Mouse (Mus musculus) kidney, postnatal 14 days (tissue): Measurements from ENCODE around the gene Megf11.
"Not testable (repeated sequence)": the region's sequence is repeated elsewhere in the genome, so short reads cannot be mapped to it uniquely, and the experiment has no call there.

Experiments
- DNase-seq: peaks from one replicate; pipeline ENCODE4 v3.0.0; 2022; ENCODE audit warnings: mixed read lengths

The Megf11 gene

DNA sequence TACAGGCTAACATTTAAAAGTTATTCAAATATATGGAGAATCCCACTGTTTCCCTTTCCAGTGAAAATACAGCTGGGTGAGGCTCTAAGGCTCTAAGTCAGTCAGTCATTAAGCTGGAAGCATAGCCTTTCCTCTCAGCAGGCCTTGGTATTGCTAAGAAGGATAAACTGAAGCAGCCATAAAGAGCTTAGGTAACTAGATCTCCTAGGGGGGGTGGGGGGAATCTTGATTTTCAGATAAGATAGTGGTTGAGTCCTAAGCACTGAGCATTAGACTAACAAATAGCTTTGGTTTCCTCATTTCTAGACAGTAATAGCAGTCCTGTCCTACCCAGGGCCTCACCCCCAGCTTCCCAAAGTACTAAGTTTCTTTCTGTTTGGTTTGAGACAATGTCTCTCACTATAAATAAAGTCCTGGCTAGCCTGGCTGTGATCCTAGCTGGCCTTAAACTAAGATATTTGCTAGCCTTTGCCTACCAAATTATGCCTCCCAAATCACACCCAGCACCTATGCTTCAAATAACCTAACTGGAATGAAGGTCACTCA is 318.1 kb downstream of the Megf11 start:
- no peak for DNase-seq

GRCm38 (mm10) chr9:64704073-64704840 is 318.8 kb downstream of the Megf11 start:
- no peak for DNase-seq

DNA sequence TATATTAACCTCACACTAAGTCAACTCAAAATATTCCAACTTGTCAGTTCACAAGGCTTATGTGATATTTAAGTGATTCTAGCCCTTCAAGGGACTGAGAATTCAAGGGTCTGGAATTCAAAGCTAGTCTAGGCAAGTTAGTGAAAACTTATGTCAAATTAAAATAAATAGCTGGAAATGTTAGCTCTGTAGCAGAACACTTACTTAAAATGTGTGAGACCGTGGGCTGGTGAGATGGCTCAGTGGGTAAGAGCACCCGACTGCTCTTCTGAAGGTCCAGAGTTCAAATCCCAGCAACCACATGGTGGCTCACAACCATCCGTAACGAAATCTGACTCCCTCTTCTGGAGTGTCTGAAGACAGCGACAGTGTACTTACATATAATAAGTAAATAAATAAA is 324.9 kb downstream of the Megf11 start:
- DNase-seq: not testable (repeated sequence)

- no peak for DNase-seq
These were observed 334.2 kb downstream of the Megf11 start for GRCm38 (mm10) chr9:64719526-64720163.

- no peak for DNase-seq
These were observed 341.0 kb downstream of the Megf11 start for GRCm38 (mm10) chr9:64726454-64726853.

- no peak for DNase-seq
These were observed 345.7 kb downstream of the Megf11 start for GRCm38 (mm10) chr9:64731029-64731560.

GRCm38 (mm10) chr9:64734166-64734565 is 348.7 kb downstream of the Megf11 start:
- DNase-seq: peak; percentile 19

DNA sequence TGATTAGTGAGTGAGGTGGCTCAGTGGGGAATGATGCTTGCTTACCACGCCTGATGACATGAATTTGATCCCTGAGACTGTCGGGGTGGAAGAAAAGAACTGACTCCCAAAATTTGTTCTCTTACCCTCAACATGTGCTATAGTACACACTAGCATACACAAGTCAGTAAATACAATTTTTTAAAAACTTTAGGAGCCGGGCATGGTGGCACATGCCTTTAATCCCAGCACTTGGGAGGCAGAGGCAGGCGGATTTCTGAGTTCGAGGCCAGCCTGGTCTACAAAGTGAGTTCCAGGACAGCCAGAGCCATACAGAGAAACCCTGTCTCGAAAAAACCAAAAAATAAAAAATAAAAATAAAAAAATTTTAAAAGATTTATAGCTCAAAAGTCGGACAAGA is 349.6 kb downstream of the Megf11 start:
- DNase-seq: not testable (repeated sequence)

DNA sequence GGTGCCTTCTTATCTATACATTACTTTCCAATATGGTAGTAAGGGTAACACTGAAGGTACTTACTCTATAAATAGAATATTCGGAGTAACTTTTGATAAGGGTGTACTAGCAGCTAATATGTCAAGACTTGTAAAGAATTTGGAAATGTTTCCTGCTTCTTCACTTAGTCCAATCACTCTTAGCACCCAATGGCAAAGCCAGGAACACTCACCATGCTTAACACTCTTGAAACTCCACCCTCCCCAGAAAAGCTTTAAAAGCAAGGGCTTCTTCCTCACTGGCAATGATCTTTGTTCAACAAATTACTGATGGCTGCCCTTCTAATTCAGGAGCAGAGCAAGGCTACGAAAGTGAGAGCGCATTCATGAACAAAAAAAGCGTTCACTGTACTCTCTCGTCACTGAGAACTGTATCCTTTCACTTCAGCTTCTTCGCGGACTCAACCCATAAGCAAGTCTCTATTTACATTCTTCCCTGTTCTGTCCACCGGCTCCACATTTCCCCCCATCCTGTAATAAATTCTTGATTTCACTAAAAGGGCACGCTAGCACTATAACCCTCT is 350.7 kb downstream of the Megf11 start:
- DNase-seq: no peak

DNA sequence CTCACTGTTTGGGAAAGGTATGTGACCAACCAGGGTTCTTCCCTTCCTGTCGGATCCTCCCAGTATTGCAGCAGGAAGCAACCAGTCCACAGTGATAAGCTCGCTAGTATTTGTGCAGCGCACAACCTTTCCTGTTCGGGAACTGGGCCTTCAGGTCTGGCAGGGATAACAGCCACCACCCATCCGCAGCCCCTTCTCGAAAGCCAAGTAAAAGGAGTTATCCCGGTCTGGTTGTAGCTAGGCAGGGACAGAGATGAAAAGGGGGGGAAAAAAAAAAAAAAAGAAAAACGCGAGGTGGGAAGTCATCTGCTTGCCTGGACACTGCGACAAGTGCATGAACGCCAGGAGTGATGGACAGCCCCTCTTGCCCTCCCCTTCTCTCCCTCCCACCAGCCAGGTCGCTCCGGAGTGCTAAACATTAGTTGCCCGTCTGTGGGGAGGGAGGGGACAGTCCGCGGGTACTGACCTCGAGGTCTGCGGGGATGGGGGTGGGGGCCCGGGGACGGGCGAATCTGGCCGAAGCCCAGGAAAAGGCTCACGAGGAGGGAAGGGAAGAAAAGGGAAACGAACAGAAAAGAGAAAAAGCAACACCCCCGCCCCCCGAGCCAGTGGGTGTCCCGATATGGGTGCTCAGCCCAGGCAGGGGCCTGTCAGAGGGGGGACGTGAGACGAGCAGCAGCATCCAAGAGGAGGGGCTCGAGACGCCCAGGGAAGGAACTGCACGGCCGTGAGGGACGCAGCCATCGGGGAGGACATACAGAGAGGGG is 351.4 kb downstream of the Megf11 start:
- DNase-seq: peak; percentile 82

DNA sequence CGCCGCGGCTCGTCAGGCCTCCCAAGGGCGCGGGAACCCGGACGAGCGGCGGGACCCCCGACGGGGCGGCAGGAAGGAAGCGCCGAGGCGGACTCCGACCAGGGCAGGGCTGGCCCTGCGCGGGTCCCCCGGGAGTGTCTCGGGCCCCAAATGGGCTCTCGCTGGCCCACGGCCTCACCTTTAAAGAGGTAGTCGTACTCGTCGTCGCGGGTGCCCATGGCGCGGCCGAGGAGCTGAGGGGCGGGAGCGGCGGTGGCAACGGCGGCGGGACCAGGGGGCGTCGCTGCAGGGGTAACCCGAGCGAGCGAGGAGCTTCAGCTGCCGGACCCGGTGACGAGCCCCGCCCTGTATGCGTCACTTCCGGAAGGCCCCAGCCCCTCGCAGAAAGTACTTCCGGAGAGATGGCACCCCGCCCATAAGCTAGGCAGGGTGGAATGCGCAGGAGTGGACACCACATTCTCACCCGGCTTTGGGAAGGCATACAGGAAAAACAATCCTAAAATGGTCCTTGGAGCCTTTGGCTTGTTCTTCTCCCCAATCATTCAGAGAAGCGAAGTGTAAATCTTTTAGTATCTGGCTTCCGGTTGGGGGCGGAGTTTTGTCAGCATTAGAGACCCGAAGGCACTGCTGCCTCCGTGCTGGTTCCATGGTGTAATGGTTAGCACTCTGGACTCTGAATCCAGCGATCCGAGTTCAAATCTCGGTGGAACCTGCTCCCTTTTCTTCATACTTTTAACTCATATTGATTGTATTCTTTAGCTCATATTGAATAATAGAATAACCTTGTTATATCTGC is 352.2 kb downstream of the Megf11 start, which contains the start of gene Rab11a:
Gene Rab11a, minus strand, starts transcription at position 353 of the 796 bp plus-strand sequence.
- DNase-seq: peak; percentile 98

- no peak for DNase-seq
These were observed 353.6 kb downstream of the Megf11 start for GRCm38 (mm10) chr9:64739001-64739400.

DNA sequence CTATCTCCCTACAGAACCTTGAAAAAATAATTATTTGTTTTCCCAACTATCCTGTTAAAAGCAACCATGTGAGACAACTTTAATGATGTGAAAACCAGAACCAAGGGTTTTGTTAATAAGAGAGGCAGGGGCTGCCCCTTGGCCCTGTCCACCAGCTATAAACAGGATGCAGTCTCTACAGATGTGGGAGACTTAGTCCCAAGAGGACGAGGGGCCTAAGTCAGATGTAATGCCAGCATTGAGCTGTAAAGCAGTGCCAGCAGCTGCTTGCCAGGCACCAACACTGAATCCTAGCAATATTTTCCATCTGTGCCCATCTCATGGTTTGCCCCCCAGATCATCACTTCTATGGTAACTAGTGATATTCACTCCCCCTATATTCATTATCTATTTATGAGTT is 357.0 kb downstream of the Megf11 start:
- DNase-seq: no peak

DNA sequence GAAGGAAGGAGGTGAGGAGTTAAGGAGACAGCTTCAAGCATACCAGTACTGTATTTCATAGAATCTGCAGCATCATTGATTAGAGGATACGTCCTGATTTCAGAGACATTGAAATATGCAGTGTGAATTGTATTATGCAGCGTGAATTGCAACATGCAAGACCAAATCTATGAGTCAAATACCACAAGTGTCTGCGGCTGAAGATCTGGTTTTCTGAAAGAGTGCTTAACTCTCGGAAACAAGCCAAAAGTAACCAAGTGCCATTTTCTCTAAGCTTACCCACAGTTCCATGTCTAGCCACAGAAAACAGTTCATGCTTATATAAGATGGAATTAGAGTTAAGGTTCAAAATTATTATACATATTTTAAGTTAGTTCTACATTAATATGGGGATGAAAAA is 362.3 kb downstream of the Megf11 start:
- no peak for DNase-seq

DNA sequence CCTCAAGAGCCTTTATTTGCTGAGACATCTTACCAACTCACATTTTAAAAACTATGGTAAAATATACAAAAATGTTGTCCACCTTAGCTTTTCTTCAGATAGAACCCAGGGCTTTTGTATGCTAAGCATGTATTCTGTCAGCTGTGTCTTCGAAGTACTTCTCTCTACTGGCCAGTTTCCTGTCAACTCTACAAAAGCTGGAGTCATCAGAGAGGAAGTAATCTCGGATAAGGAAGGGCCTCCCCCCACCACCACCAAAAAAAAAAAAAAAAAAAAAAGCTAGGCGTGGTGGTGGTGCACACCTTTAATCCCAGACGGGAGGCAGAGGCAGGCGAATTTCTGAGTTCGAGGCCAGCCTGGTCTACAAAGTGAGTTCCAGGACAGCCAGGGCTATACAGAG is 363.9 kb downstream of the Megf11 start:
- DNase-seq: no peak

- DNase-seq: no peak
These were observed 367.1 kb downstream of the Megf11 start for GRCm38 (mm10) chr9:64752575-64752974.

GRCm38 (mm10) chr9:64758052-64758451 is 372.6 kb downstream of the Megf11 start:
- DNase-seq: no peak
